Mouse (Mus musculus) stomach, embryonic 16.5 days (tissue): ENCODE data around the gene Csl. TPM values are rescaled to one million over a fixed set of nuclear protein-coding genes. Genes with fewer than 3 reads are reported as not detected.

Source experiments
- ATAC-seq: fragments of 200-750 bp; cut with Nextera tagmentation; 2 replicates; pipeline ENCODE4 v1.8.0; 2017; ENCODE audit warnings: moderate number of reproducible peaks, moderate TSS enrichment; ENCODE audit not compliant: insufficient read depth, low FRiP score
- H3K27ac ChIP-seq: fragments of 300-500 bp; sonication (generic); 2 replicates; pipeline ENCODE4 v1.5.1; 2014; ENCODE audit warnings: low read length
- H3K27me3 ChIP-seq: fragments of 300-500 bp; sonication (generic); 2 replicates; pipeline ENCODE4 v1.6.1; 2014; ENCODE audit warnings: low read length, control low read depth, mixed read lengths; ENCODE audit not compliant: control insufficient read depth, insufficient read depth
- H3K36me3 ChIP-seq: fragments of 300-500 bp; sonication (generic); 2 replicates; pipeline ENCODE4 v1.6.1; 2014; ENCODE audit warnings: low read length; ENCODE audit not compliant: control insufficient read depth, insufficient read depth
- H3K4me1 ChIP-seq: fragments of 300-500 bp; sonication (generic); 2 replicates; pipeline ENCODE4 v1.6.1; 2014; ENCODE audit warnings: low read length, control low read depth, mixed read lengths; ENCODE audit not compliant: control insufficient read depth, insufficient read depth
- H3K4me2 ChIP-seq: fragments of 300-500 bp; sonication (generic); 2 replicates; pipeline ENCODE4 v1.6.1; 2014; ENCODE audit warnings: low read depth, low read length, mixed read lengths
- H3K4me3 ChIP-seq: fragments of 300-500 bp; sonication (generic); replicated peaks from 2 replicates; pipeline ENCODE4 v1.5.1; 2014; ENCODE audit warnings: mild to moderate bottlenecking, low read length
- H3K9ac ChIP-seq: fragments of 300-500 bp; sonication (generic); 2 replicates; pipeline ENCODE4 v1.6.1; 2014; ENCODE audit warnings: low read length
- H3K9me3 ChIP-seq: fragments of 300-500 bp; sonication (generic); replicated peaks from 2 replicates; pipeline ENCODE4 v1.6.1; 2016; ENCODE audit warnings: low read length, control low read depth; ENCODE audit not compliant: control insufficient read depth
- WGBS: fragments of 180-500 bp; shearing (Covaris S2); extraction: QIAGEN DNeasy Blood & Tissue Kit; methylation state at CpG from one replicate; pipeline ENCODE4 v1.1.7; 2014; 5-methylcytosine and 5-hydroxymethylcytosine counted together
- polyA plus RNA-seq: library from polyadenylated mRNA; unstranded; fragments of >200 nt; fragmentation: Nextera tagmentation; extraction: Ambion mirVana; gene quantifications from 2 replicates; pipeline ENCODE4 v1.2.1, GENCODE M21; 2015

The Csl gene
- polyA plus RNA-seq = 0.17 and 0.37 TPM in 2 replicates

DNA sequence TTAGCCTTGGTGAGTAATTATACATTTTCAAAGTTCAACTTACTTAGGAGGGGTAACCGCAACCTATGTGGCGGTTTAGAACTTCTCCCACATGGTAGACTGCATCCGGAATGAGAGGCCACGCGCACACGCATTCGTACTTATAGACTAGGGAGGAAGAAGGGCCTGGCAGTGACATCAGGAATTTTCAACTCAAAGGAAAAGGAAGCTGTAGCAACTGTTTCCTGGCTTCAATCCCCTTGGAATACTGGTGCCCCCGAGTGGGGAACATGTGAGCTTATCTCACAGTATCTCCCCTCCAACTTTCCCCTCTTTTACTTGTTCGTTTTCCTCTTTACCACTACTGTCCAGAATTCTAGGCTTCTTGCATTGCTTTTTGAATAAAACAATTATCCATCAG lies at the start of gene Csl:
Csl (minus strand) TSS at position 101 of the 400 bp plus-strand sequence.
- Histone ChIP-seq H3K36me3 (no peaks in the 10 kb centered on the region), H3K4me2 (no peak within 1 kb of the TSS), H3K4me1 (no peaks in the 10 kb centered on the region), H3K27me3 (no peaks in the 10 kb centered on the region), H3K4me3 (no peak within 1 kb of the TSS), H3K9ac (no peak within 1 kb of the TSS), H3K27ac (no peak within 1 kb of the TSS), H3K9me3 (no peaks in the 10 kb centered on the region)
- no peak for ATAC-seq
- WGBS = 90% methylated on average over 9 of the region's 9 CpGs

DNA sequence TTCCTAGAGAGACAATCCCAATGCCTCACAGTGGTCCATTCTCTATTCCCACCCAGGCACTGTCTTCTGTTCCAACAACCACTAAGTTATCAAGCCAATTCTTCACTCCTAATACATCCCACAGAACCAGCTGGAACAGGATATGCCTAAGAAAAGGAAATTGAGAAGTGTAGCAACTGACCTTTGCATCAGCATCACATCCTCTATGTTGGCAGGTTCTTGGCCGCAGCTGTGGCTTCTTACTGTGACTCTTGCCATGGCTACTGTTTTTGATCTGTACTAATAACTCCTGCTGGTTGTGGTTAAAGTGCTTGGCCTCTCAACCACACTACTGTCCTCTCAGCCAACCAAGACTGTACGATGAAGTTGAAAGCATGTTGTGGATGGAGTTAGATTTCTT lies 30.0 kb upstream of the Csl start:
- Histone ChIP-seq H3K9me3 (no peaks in the 10 kb centered on the region), H3K4me2 (no peak overlapping the region), H3K27me3 (no peaks in the 10 kb centered on the region), H3K9ac (no peak overlapping the region), H3K36me3 (no peaks in the 10 kb centered on the region), H3K27ac (no peak overlapping the region), H3K4me1 (no peaks in the 10 kb centered on the region), H3K4me3 (no peak overlapping the region)
- WGBS = 88% methylated on average over 2 of the region's 2 CpGs
- ATAC-seq = no peak

GRCm38 (mm10) chr10:99774228-99775120 lies 15.0 kb upstream of the Csl start:
- no peaks in the 10 kb centered on the region for H3K36me3 ChIP-seq
- no peaks in the 10 kb centered on the region for H3K9me3 ChIP-seq
- H3K4me1 ChIP-seq = no peaks in the 10 kb centered on the region
- no peaks in the 10 kb centered on the region for H3K27me3 ChIP-seq
- H3K9ac ChIP-seq = no peak overlapping the region
- no peak overlapping the region for H3K4me2 ChIP-seq
- no peak for ATAC-seq
- H3K4me3 ChIP-seq = no peak overlapping the region
- H3K27ac ChIP-seq = no peak overlapping the region
- WGBS = 83% methylated on average over 12 of the region's 12 CpGs

DNA sequence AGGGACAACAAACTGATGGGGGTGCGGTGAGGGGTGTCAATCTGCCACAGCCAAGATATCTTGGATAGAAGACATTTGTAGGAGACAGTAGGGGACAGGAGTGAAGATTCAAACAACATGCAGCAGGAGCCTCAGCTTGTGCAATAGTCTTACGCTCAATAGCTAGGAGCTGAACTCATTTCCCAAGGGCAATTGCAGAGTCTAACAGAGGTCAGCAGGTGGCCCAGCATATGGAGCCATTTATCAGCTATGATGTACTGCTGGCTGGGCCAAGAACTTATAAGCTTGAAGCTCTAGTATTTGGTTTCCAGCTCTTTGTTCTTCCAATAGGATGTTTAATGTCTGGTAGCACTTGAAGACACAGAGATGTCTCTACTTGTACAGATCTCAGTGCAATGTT lies 9.3 kb downstream of the Csl start:
- WGBS = 91% methylated on average over 2 of the region's 2 CpGs

DNA sequence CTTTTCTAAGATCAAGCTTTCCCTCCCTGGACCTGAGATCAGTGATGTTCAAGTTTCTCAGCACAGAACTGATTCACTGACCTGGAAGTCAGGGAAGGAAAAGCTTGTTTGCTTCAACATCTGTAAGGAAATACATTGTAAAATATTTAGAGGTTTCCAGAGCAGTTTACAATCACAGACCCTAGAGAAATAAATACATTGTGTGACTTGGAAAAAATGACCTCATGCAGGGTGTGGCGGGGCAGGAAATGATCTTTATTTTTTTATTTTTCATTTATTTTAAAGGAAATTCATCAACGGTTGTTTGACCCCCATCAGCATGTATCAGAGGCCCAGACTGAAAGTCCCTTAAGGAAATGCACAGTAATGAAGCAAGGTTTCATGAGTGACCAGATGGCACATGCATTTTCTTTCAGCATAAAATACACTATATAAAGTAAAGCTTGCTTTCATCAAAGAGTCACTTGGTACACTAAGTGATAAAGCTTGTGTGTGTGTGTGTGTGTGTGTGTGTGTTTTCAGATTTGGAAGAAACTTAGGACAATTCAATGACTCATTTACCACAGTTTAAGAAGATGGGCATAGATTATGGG lies 10.7 kb downstream of the Csl start:
- H3K27ac ChIP-seq = no peak overlapping the region
- H3K4me3 ChIP-seq = no peak overlapping the region
- H3K36me3 ChIP-seq = no peaks in the 10 kb centered on the region
- no peaks in the 10 kb centered on the region for H3K27me3 ChIP-seq
- H3K9me3 ChIP-seq = no peaks in the 10 kb centered on the region
- H3K4me2 ChIP-seq = no peak overlapping the region
- H3K9ac ChIP-seq = no peak overlapping the region
- H3K4me1 ChIP-seq = no peaks in the 10 kb centered on the region
- ATAC-seq = no peak
- WGBS = 59% methylated on average over 2 of the region's 2 CpGs

More for the DNA sequence above, 9.3 kb downstream of the Csl start:
- Histone ChIP-seq H3K4me3 (no peak overlapping the region), H3K4me2 (no peak overlapping the region), H3K4me1 (no peaks in the 10 kb centered on the region), H3K9me3 (no peaks in the 10 kb centered on the region), H3K27me3 (no peaks in the 10 kb centered on the region), H3K9ac (no peak overlapping the region), H3K27ac (no peak overlapping the region), H3K36me3 (no peaks in the 10 kb centered on the region)
- no peak for ATAC-seq

- no peaks in the 10 kb centered on the region for H3K36me3 ChIP-seq
- 60% methylated on average over 2 of the region's 2 CpGs for WGBS
- no peak; the same call in 1 of the 2 replicates for ATAC-seq
These were observed 11.4 kb downstream of the Csl start for GRCm38 (mm10) chr10:99748009-99748408.

GRCm38 (mm10) chr10:99741609-99742280 lies 17.7 kb downstream of the Csl start:
- Histone ChIP-seq H3K27ac (no peak overlapping the region), H3K36me3 (no peaks in the 10 kb centered on the region), H3K9ac (no peak overlapping the region), H3K27me3 (no peaks in the 10 kb centered on the region), H3K9me3 (no peaks in the 10 kb centered on the region), H3K4me1 (no peaks in the 10 kb centered on the region), H3K4me2 (no peak overlapping the region), H3K4me3 (no peak overlapping the region)
- ATAC-seq = no peak

More at GRCm38 (mm10) chr10:99748009-99748408, 11.4 kb downstream of the Csl start:
- Histone ChIP-seq H3K9ac (no peak overlapping the region), H3K27me3 (no peaks in the 10 kb centered on the region), H3K4me1 (no peaks in the 10 kb centered on the region), H3K9me3 (no peaks in the 10 kb centered on the region), H3K4me3 (no peak overlapping the region), H3K27ac (no peak overlapping the region), H3K4me2 (no peak overlapping the region)

GRCm38 (mm10) chr10:99713129-99713528 lies 46.3 kb downstream of the Csl start:
- no peak for ATAC-seq
- Histone ChIP-seq H3K36me3 (no peaks in the 10 kb centered on the region), H3K27me3 (no peaks in the 10 kb centered on the region), H3K9me3 (no peaks in the 10 kb centered on the region), H3K4me2 (no peak overlapping the region), H3K4me1 (no peaks in the 10 kb centered on the region), H3K9ac (no peak overlapping the region), H3K27ac (no peak overlapping the region), H3K4me3 (no peak overlapping the region)
- 70% methylated on average over 2 of the region's 2 CpGs for WGBS

DNA sequence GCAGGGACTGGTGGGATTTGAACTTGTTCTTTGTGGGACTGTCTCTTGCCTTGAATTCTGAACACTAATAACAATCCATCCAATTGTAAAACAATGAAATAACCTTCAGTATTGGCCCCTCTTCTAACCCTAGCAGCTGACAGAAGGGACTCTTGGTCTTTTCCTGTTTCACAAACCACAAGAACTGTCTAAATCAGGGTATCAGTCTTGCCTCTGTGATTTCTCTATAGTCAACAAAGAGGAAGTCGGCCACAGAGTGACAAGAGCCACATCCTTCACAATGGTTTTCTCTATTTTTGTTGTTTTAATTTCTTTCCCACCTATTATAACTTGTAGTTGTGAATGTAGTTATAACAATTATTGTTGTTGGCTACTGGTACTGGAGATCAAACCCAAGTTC lies 47.9 kb downstream of the Csl start:
- WGBS = 75% methylated on average over 1 of the region's 1 CpGs

More for the DNA sequence above, 47.9 kb downstream of the Csl start:
- Histone ChIP-seq H3K27me3 (no peaks in the 10 kb centered on the region), H3K36me3 (no peaks in the 10 kb centered on the region), H3K9me3 (no peaks in the 10 kb centered on the region), H3K27ac (no peak overlapping the region), H3K4me1 (no peaks in the 10 kb centered on the region), H3K4me2 (no peak overlapping the region), H3K4me3 (no peak overlapping the region), H3K9ac (no peak overlapping the region)
- ATAC-seq = no peak
